Mouse (Mus musculus) C3H10T1/2 (cell line): ENCODE data around the gene Gm13757. TPM values are rescaled to one million over a fixed set of nuclear protein-coding genes. Genes with fewer than 3 reads are reported as not detected.

ENCODE experiments used
- polyA plus RNA-seq, 2 experiments: library from polyadenylated mRNA; unstranded; fragments of >200 nt; fragmentation: generic; extraction: Trizol; gene quantifications; one replicate each; pipeline ENCODE4 v1.2.1; 2012; ENCODE audit warnings: missing spikeins in 2 of 2

The Gm13757 gene
- not detected for polyA plus RNA-seq

GRCm38 (mm10) chr2:88449031-88449430 lies at the start of gene Gm13757:
Gene Gm13757 (minus strand): TSS chr2:88449131.

GRCm38 (mm10) chr2:88493020-88493419 lies 44.1 kb upstream of the Gm13757 start, which contains the start of gene Olfr1185-ps1:
Gene Olfr1185-ps1 (plus strand): TSS chr2:88493320.

DNA sequence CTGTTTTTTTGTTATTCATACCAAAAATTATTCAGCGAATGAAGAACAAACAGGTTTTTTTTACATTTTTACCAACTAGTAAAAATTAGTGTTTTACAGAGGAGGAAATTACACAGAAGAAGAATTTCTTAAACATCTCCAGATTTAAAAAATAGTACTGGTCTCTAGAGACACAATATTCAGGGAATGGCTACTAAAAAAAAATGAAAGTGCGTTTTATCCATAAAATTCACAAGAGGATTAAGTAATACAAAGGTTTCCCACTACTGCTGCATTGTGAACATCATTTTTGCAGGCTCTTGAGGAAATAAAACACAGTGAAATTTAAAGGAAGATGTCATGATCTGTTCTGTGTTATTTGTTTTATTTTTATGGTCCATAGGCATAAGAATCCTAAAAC lies 34.4 kb upstream of the Gm13757 start, which contains the start of gene Olfr1184:
Gene Olfr1184 (plus strand): TSS at position 301 of the 400 bp plus-strand sequence.

GRCm38 (mm10) chr2:88454567-88454966 lies 5.6 kb upstream of the Gm13757 start, which contains the start of gene Olfr1183:
Gene Olfr1183 (plus strand): TSS chr2:88454867.

DNA sequence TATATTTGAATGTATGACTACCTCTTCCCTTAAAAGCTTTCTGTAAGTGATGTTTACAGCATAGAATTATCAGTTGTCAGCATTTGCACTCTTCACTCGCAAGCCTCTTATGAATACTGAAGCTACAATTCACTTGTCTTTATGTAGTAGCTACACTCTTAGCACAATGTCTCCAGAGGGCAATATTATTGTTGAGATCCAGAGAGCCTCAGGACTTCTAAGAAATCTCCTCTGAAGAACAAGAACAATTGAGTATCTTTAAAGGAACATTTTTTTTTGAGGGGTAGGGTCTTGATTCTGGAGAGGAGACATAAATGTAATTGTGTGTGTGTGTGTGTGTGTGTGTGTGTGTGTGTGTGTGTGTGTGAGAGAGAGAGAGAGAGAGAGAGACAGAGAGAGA lies 22.9 kb downstream of the Gm13757 start, which contains the start of gene Olfr1181:
Gene Olfr1181 (minus strand): TSS at position 101 of the 400 bp plus-strand sequence.

GRCm38 (mm10) chr2:88419051-88419450 lies 29.9 kb downstream of the Gm13757 start, which contains the start of gene Olfr1180:
Gene Olfr1180 (minus strand): TSS chr2:88419151.

DNA sequence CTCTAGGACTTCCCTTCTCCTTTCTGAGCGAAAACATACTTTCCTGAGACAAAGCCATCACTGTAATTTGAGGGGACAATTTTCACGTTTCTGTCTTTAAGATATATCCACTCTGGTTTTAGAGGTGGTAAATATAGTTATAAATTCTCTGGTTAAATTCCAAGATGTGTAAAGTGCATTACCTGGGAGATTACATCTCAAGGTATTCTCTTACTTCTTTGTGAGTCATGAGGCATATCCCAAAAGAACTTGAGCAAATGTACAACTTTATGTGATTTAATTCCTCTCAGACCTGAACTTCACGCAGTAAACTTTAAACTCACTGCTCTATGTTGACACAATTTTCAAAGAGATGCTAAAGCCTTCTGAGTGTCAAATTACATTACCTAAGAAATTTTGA lies 42.6 kb downstream of the Gm13757 start, which contains the start of gene Olfr1179:
Gene Olfr1179 (minus strand): TSS at position 101 of the 400 bp plus-strand sequence.

Other genes with a start within 250 kb of the Gm13757 start
- not detected for gene Olfr1170, start 220.8 kb downstream of the Gm13757 start, polyA plus RNA-seq
- gene Olfr1173, start 169.3 kb downstream of the Gm13757 start, polyA plus RNA-seq: not detected
- not detected for gene Olfr1174-ps, start 134.0 kb downstream of the Gm13757 start, polyA plus RNA-seq
- not detected for gene Olfr1175-ps, start 121.9 kb downstream of the Gm13757 start, polyA plus RNA-seq
- gene Olfr1176, start 112.4 kb downstream of the Gm13757 start, polyA plus RNA-seq: not detected
- not detected for gene Olfr1177-ps, start 102.6 kb downstream of the Gm13757 start, polyA plus RNA-seq
- not detected for gene Olfr1178, start 62.1 kb downstream of the Gm13757 start, polyA plus RNA-seq
- not detected for gene Olfr1179, start 42.7 kb downstream of the Gm13757 start, polyA plus RNA-seq
- not detected for gene Olfr1180, start 30.0 kb downstream of the Gm13757 start, polyA plus RNA-seq
- not detected for gene Olfr1181, start 23.0 kb downstream of the Gm13757 start, polyA plus RNA-seq
- gene Olfr1183, start 5.7 kb upstream of the Gm13757 start, polyA plus RNA-seq: not detected
- not detected for gene Olfr1184, start 34.5 kb upstream of the Gm13757 start, polyA plus RNA-seq
- gene Olfr1185-ps1, start 44.2 kb upstream of the Gm13757 start, polyA plus RNA-seq: not detected
- gene Olfr1186, start 69.4 kb upstream of the Gm13757 start, polyA plus RNA-seq: not detected
- gene Olfr1188, start 107.8 kb upstream of the Gm13757 start, polyA plus RNA-seq: not detected
- not detected for gene Olfr1189, start 137.3 kb upstream of the Gm13757 start, polyA plus RNA-seq
- not detected for gene Olfr1191-ps1, start 191.4 kb upstream of the Gm13757 start, polyA plus RNA-seq
- not detected for gene Olfr1192-ps1, start 199.4 kb upstream of the Gm13757 start, polyA plus RNA-seq
- gene Olfr1193, start 226.5 kb upstream of the Gm13757 start, polyA plus RNA-seq: not detected
- gene Olfr1195, start 240.1 kb upstream of the Gm13757 start, polyA plus RNA-seq: not detected